Mouse (Mus musculus): ENCODE data around the gene Cnnm4. TPM values are rescaled to one million over a fixed set of nuclear protein-coding genes. Genes with fewer than 3 reads are reported as not detected.

The Cnnm4 gene
- polyA plus RNA-seq, 2 experiments: 0.85 to 2.1 TPM

- Histone ChIP-seq H3K9me3 (ENCODE audit: control insufficient read depth, low read length) (no peaks in the 10 kb centered on the region), H3K36me3 (replicated peaks; ENCODE audit: control insufficient read depth, insufficient read depth, low read depth) (no peaks in the 10 kb centered on the region), H3K9ac (replicated peaks) (no peak overlapping the region), H3K4me2 (ENCODE audit: low read depth) (no peak overlapping the region), H3K27ac (no peak overlapping the region), H3K27me3 (ENCODE audit: control insufficient read depth, insufficient read depth, low read length) (no peaks in the 10 kb centered on the region), H3K4me1 (replicated peaks; ENCODE audit: control insufficient read depth in 2 of 2, insufficient read depth in 2 of 2, low read length in 1 of 2) (peaks cover 6% of the 10 kb centered on the region in 2 experiments), H3K4me3 (ENCODE audit: insufficient read depth in 1 of 2, low read depth in 2 of 2, low read length in 2 of 2) (no peak overlapping the region)
- ATAC-seq (ENCODE audit: insufficient read depth) (no peak), DNase-seq (ENCODE audit: low read depth in 3 of 3, low spot score in 3 of 3) (no peak)
- 46% methylated on average over 2 of the region's 2 CpGs for whole genome bisulfite sequencing (ENCODE audit: insufficient replicate concordance)
- TF ChIP-seq EP300 (IDR thresholded peaks at IDR 0.05; ENCODE audit: low read depth) (no peak), CTCF (IDR thresholded peaks at IDR 0.05; ENCODE audit: low read depth) (no peak)
Measured at GRCm38 (mm10) chr1:36545382-36545781, 74.0 kb downstream of the Cnnm4 start.

- Histone ChIP-seq H3K4me3 (ENCODE audit: insufficient read depth in 1 of 2, low read depth in 2 of 2, low read length in 2 of 2) (peak overlapping the region; percentile 70 to 76), H3K9me3 (ENCODE audit: control insufficient read depth, low read length) (no peaks in the 10 kb centered on the region), H3K27ac (no peak overlapping the region), H3K4me2 (ENCODE audit: low read depth) (peak overlapping the region; percentile 85), H3K9ac (replicated peaks) (peak overlapping the region; percentile 24), H3K27me3 (ENCODE audit: control insufficient read depth, insufficient read depth, low read length) (no peaks in the 10 kb centered on the region), H3K4me1 (replicated peaks; ENCODE audit: control insufficient read depth in 2 of 2, insufficient read depth in 2 of 2, low read length in 1 of 2) (peaks cover 6% of the 10 kb centered on the region in 2 experiments), H3K36me3 (replicated peaks; ENCODE audit: control insufficient read depth, insufficient read depth, low read depth) (no peaks in the 10 kb centered on the region)
- WGBS (ENCODE audit: insufficient replicate concordance): 58% methylated on average over 19 of the region's 19 CpGs
- ATAC-seq (ENCODE audit: insufficient read depth): no peak
- no peak for DNase-seq (ENCODE audit: low read depth in 3 of 3, low spot score in 3 of 3)
- TF ChIP-seq EP300 (IDR thresholded peaks at IDR 0.05; ENCODE audit: low read depth) (no peak), CTCF (IDR thresholded peaks at IDR 0.05; ENCODE audit: low read depth) (peak; percentile 31; the same call in 1 of the 2 replicates)
Measured at GRCm38 (mm10) chr1:36545845-36546600, 74.6 kb downstream of the Cnnm4 start.

DNA sequence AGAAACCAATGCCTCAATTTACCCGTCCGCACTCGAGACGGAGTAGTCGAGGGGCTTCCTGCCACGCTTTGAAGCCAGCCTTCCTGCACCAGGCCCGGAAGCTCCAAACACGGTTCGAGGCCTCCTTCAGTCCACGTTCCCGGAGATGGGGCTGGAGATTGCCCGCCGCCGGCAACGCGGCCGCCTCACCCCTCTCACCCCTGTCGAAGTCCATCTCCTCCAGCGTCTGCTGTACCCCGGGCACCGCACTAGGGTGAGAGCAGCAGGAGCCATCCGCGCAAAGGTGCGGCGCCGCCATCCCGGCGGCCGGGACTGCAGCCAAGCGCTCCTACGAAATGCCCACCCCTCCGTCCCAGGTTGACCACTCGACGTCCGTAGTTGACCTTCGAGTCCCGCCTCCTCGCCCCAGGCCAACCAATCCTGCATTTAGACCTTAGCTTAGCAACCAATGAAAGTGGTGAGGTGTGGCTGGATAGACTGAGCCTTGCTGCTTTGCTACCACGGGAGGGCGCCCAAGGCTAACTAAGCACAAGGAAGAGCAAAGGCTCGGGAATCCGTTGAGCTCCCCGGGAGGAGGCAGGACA, 75.6 kb downstream of the Cnnm4 start, which contains the start of gene Ankrd39:
TSS of gene Ankrd39 (minus strand) at position 558 of the 584 bp plus-strand sequence.
- peak; percentile 95 to 96 (median 96) for DNase-seq (ENCODE audit: low read depth in 3 of 3, low spot score in 3 of 3)
- TF ChIP-seq EP300 (IDR thresholded peaks at IDR 0.05; ENCODE audit: low read depth): no peak; the same call in 1 of the 2 replicates
- peak; percentile 100 for TF ChIP-seq CTCF (IDR thresholded peaks at IDR 0.05; ENCODE audit: low read depth)
- Histone ChIP-seq H3K9me3 (ENCODE audit: control insufficient read depth, low read length) (no peaks in the 10 kb centered on the region), H3K4me2 (ENCODE audit: low read depth) (peak within 1 kb of the TSS; percentile 85), H3K4me3 (ENCODE audit: insufficient read depth in 1 of 2, low read depth in 2 of 2, low read length in 2 of 2) (peak within 1 kb of the TSS; percentile 70 to 76), H3K36me3 (replicated peaks; ENCODE audit: control insufficient read depth, insufficient read depth, low read depth) (no peaks in the 10 kb centered on the region), H3K27ac (no peak within 1 kb of the TSS), H3K9ac (replicated peaks) (peak within 1 kb of the TSS; percentile 24), H3K4me1 (replicated peaks; ENCODE audit: control insufficient read depth in 2 of 2, insufficient read depth in 2 of 2, low read length in 1 of 2) (peaks cover 6% of the 10 kb centered on the region in 2 experiments), H3K27me3 (ENCODE audit: control insufficient read depth, insufficient read depth, low read length) (no peaks in the 10 kb centered on the region)
- peak; percentile 100 for ATAC-seq (ENCODE audit: insufficient read depth)
- under 1% methylated on average over 43 of the region's 43 CpGs for WGBS (ENCODE audit: insufficient replicate concordance)

GRCm38 (mm10) chr1:36547981-36548598, 76.7 kb downstream of the Cnnm4 start:
- ATAC-seq (ENCODE audit: insufficient read depth) (no peak), DNase-seq (ENCODE audit: low read depth in 3 of 3, low spot score in 3 of 3) (no peak)
- Histone ChIP-seq H3K36me3 (replicated peaks; ENCODE audit: control insufficient read depth, insufficient read depth, low read depth) (no peaks in the 10 kb centered on the region), H3K4me3 (ENCODE audit: insufficient read depth in 1 of 2, low read depth in 2 of 2, low read length in 2 of 2) (no peak overlapping the region), H3K27ac (no peak overlapping the region), H3K9me3 (ENCODE audit: control insufficient read depth, low read length) (no peaks in the 10 kb centered on the region), H3K4me1 (replicated peaks; ENCODE audit: control insufficient read depth in 2 of 2, insufficient read depth in 2 of 2, low read length in 1 of 2) (peaks cover 6% of the 10 kb centered on the region in 2 experiments), H3K27me3 (ENCODE audit: control insufficient read depth, insufficient read depth, low read length) (no peaks in the 10 kb centered on the region), H3K4me2 (ENCODE audit: low read depth) (no peak overlapping the region), H3K9ac (replicated peaks) (no peak overlapping the region)
- TF ChIP-seq CTCF (IDR thresholded peaks at IDR 0.05; ENCODE audit: low read depth) (no peak), EP300 (IDR thresholded peaks at IDR 0.05; ENCODE audit: low read depth) (no peak)
- WGBS (ENCODE audit: insufficient replicate concordance): 67% methylated on average over 9 of the region's 9 CpGs

DNA sequence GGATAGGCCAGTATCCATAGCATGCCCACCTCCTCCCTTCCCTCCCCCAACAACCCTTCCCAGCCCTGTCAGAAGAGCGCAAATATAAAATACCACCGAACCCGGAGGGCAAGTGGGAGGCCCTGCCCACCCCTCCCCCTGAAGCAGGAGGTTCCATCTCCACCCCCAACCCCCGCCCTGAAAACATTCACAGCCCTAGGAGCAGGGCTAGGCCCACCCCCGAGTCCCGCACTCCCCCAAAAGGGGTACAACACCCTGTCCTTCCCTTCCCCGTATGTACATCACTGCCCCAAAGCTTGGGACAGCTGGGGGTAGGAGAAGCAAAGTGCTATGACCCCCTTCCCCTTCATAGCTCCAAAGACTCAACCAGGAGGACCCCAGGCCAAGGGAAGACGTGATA, 77.4 kb downstream of the Cnnm4 start:
- no peak for ATAC-seq (ENCODE audit: insufficient read depth)
- 57% methylated on average over 8 of the region's 8 CpGs for WGBS (ENCODE audit: insufficient replicate concordance)
- no peak for DNase-seq (ENCODE audit: low read depth in 3 of 3, low spot score in 3 of 3)
- no peaks in the 10 kb centered on the region for H3K9me3 ChIP-seq (ENCODE audit: control insufficient read depth, low read length)
- H3K27ac ChIP-seq: no peak overlapping the region
- H3K4me2 ChIP-seq (ENCODE audit: low read depth): no peak overlapping the region
- TF ChIP-seq EP300 (IDR thresholded peaks at IDR 0.05; ENCODE audit: low read depth) (no peak), CTCF (IDR thresholded peaks at IDR 0.05; ENCODE audit: low read depth) (no peak)
- no peak overlapping the region for H3K4me3 ChIP-seq (ENCODE audit: insufficient read depth in 1 of 2, low read depth in 2 of 2, low read length in 2 of 2)
- no peak overlapping the region for H3K9ac ChIP-seq (replicated peaks)
- H3K4me1 ChIP-seq (replicated peaks; ENCODE audit: control insufficient read depth in 2 of 2, insufficient read depth in 2 of 2, low read length in 1 of 2): peaks cover 6% of the 10 kb centered on the region in 2 experiments
- no peaks in the 10 kb centered on the region for H3K36me3 ChIP-seq (replicated peaks; ENCODE audit: control insufficient read depth, insufficient read depth, low read depth)
- no peaks in the 10 kb centered on the region for H3K27me3 ChIP-seq (ENCODE audit: control insufficient read depth, insufficient read depth, low read length)
